Mouse (Mus musculus) kidney, postnatal 25 days (tissue): ENCODE measurements around the gene Fbxo30.

Experiments used
- DNase-seq, 2 experiments: peaks; one replicate each; pipeline ENCODE4 v3.0.0; 2021; ENCODE audit warnings: mixed read lengths in 2 of 2

Fbxo30 gene

DNA sequence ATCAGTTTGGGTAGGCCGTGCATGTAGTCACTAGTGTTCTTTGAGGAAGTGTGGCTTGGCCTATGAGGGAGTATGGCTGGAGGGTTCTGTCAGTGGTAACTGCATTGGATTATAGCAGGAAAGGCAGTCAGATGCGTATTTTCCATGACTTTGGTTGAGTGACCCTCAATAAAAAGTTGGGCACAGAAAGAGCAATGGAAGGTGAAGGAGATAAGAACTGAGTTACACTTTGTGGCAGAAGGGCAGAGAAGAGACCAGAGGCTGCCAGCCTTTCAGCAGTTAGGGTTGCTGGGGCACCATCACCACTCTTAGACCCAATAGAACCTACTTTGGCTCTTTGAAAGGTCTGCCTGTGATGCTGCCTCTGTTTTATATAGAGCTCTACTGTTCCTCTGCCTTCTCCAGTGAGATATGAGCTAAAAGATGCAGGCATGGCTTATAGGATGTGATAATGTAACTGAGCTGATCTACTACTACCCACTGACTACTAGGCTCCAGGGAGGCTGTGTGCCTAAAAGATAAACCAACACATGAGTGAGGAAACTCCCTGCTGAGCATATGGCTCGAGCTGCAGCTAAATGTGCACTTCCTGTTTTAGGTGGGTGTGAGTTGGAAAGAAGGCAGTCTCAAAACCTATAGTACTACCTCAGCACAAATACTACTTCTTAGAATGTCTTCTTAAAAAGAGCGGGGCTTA is 42.2 kb downstream of the Fbxo30 start:
- DNase-seq: no peak

DNA sequence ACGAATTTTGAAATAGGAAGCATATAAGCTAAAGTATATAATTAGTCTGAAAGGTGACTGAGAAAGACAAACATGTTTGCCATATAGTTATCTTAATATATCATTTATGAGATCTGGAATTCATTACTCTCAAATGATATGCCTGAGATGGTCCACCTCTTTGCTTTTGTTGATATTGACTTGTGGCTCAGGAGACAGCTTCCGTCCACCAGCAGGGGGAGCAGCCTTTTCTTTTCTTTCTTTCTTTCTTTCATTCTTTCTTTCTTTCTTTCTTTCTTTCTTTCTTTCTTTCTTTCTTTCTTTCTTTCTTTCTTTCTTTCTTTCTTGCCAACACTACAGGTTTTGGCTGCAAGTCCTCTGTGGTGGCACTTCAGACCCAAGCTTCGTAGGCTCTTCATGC is 45.4 kb downstream of the Fbxo30 start:
- peak in 1 of 2 experiments; percentile 8 for DNase-seq

DNA sequence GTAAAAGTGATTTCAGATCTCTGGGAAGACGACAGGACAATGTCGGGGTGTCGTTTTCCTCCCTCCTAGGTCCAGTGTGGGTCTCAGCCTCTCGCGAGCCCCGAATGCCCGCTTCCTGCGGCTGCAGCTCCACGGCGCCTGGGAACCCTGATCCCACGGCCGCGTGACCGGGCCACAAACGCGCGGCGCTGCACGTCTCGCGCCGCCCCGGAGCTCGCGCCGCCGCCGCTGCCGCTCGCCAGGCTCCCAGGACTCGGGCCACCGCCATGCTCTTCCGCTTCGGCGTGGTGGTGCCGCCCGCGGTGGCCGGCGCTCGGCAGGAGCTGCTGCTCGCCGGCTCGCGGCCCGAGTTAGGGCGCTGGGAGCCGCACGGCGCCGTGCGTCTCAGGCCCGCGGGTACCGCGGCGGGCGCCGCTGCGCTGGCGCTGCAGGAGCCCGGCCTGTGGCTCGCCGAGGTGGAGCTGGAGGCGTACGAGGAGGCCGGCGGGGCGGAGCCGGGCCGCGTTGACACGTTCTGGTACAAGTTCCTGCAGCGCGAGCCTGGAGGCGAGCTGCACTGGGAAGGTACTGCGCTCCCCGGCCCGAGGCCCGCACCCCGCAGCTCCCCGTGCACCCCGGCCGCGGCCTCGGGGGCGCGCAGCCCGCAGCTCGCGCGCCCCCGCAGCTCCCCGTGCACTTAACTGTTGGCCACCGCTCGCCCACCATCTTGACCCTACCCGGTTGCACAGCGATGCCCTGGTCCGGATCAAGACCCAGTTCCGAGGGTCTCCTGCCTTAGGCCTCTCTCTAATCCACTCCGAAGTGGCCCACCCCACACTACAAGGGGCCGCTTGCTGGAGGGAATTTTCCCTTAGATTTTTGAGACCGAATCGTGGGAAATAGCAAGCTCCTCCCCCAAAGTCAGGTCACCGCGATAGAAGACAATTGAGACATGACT is 62.3 kb downstream of the Fbxo30 start, which contains the start of gene Epm2a:
Gene Epm2a (plus strand): TSS at position 200 of the 937 bp plus-strand sequence.
- DNase-seq: peak; percentile 87 to 94

DNA sequence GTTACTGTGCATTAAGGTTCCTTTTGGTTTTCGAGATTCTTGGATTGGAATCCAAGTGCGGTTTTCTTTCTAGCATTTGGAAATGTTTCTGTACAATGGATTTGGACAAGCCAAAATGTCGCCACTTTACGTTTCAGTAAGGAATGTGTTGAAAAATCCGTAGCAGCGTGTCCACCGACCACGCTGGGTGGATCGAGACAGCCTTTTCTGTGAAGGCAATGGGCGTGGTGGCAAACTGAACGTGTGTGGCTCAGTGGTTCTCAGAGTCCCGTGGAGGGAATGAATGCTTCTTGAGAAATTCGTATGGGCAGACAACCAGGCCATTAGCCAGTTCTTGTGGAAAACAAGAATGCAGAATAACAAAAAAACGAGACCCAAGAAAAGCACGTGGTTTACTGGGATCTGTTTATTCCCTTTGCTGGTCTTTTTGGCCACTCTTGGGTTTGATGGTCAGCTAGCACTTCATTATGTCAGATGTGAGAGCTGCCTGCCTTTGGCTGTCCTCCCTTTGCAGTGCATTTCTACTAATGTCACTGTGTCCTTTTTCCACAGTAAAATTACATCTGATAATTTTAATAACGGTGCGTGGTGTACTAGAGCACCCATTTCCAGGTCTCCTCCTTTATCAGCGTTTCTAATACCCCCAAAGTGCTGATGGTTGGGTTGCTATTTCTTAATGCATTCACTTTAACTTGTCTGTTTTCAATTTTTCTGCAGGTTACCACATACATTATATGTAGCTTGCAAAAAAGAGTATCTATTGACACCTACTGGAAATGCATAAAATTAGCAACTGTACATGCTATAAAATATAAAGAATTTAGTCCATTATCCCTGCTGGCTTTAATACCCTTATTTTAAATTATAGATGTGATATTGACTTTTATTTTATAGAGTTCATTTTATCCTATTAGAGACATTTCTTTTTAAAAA is 63.7 kb downstream of the Fbxo30 start:
- no peak for DNase-seq
